Mouse (Mus musculus): ENCODE measurements around the gene Rapgef2. TPM values are rescaled to one million over a fixed set of nuclear protein-coding genes. Genes with fewer than 3 reads are reported as not detected.

The Rapgef2 gene
- total RNA-seq, 2 experiments from 2014 or later, result 16.4 to 17.0 TPM

DNA sequence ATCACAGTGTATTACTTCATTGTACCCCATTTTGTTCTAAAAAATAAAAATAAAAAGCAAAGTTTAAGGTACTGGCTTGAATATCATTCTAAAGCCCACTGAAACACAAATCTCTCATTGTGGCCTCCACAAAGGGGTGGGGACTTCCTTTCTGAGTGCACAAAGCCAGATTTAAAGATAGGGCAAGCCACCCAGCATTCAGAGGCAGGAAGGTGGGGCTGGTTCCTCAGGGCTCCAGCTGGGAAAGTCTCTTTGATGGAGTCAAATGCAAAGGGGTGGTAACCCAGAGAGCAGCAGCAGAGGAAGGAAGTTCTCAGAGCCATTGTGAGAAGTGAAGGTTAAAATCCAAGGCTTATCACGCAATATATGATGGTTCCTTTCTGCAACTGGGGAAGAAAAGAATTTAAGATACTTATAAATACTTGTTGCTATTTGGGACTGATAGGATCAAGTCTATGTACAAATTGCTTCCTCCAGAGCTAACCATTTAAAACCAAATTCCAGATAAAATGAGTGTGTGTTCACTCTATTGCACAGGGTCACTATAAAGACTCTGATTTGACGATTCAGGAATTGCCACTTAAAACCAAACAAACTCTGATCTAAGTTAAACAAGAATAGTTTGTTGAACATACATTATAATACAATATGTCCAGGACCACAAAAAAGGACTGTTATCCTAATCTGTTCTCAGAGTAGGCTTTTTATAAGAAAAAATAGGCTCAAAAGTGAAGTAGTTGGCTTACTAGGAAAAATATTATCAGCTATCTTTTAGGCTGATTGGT is 246.5 kb downstream of the Rapgef2 start:
- no peak for ATAC-seq (ENCODE audit: poor library complexity, severe bottlenecking)

DNA sequence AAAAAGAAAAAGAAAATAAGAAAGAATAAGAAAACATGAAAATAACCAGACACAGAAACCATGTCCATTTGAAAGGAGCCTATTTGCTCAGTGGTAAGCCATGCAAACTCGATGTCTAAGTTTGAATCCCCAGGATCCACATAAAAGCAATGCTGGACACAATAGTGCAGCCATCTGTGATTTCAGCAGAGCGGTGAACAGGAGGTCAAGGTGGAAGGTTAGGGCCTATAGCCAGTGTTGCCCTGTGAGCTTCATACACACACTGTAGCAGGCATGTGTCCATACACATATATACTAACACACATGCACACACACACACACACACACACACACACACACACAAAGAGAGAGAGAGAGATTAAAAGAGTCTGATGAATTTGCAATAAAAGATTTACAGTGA is 247.3 kb downstream of the Rapgef2 start:
- no peak for ATAC-seq (ENCODE audit: poor library complexity, severe bottlenecking)

- ATAC-seq (ENCODE audit: poor library complexity, severe bottlenecking), result no peak
These were observed 251.9 kb downstream of the Rapgef2 start for GRCm38 (mm10) chr3:79034457-79034856.

GRCm38 (mm10) chr3:79030855-79031254 is 255.5 kb downstream of the Rapgef2 start:
- ATAC-seq (ENCODE audit: poor library complexity, severe bottlenecking), result no peak

- peak; percentile 57 for ATAC-seq (ENCODE audit: poor library complexity, severe bottlenecking)
These were observed 258.0 kb downstream of the Rapgef2 start for GRCm38 (mm10) chr3:79028153-79028878.

DNA sequence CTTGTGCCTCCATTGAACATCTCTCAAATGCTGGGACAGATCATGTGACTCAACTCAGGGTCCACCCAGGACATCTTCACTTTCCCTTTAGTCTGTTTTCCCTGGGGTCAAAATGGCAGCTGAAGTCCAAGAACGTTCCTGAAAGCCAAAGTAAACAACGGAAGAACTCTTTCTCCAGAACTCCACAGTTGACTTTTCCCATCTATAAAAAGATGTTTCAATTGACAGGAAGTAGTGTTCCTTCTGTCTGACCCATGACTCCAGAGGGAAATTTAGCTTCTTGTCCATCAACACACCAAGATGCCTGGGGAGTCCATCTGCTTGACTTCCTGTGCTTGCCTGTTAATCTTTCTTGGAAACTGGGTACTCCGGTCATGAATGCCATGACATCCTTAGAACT is 260.3 kb downstream of the Rapgef2 start:
- ATAC-seq (ENCODE audit: poor library complexity, severe bottlenecking), result no peak

DNA sequence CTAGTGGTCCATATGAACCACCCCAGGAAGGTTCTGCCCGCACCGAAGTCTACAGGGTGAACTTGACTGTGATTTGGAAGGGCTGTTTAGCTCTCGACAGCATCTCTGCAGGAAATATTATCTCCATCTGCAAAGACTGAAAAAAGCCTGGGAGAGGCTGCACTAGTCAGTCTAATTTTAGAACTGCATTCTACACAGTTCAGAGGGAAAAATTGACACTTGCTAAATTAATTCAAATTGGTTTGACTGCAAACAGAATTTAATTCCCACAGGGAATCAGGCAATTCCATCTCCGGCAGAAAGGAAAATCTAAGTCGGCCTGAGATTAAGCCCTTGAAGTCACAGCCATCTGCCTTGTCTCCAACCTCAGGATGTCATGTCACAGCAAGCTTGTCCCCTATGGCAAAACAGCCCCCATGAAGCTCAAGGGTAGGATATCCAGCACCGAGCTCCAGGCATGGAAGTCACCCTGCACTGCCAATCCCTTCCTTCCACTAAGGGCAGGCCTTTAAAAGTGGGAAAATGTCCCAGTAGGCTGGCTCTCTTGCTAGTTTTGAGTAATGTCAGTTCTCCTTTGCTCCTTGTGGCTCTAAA is 262.5 kb downstream of the Rapgef2 start:
- no peak for ATAC-seq (ENCODE audit: poor library complexity, severe bottlenecking)

DNA sequence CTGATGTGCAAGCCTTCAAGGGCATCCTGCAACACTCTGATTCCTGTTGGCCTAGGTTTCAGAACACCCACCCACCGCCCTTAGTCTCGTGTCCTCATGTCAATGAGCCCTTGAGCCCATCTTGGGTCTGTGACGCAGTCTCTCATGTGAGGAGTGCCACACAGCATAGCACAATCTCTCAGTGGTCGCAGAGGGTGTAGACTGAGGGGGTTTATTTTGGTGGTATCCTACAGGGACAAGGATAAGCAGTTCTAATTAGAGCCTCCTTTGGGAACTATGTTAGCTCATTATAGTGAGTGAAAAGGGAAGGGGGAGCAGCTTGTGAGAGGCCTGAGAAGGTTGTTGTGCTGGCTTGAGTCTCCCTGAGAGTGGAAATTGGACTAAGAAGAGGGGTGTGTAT is 263.6 kb downstream of the Rapgef2 start:
- no peak for ATAC-seq (ENCODE audit: poor library complexity, severe bottlenecking)

DNA sequence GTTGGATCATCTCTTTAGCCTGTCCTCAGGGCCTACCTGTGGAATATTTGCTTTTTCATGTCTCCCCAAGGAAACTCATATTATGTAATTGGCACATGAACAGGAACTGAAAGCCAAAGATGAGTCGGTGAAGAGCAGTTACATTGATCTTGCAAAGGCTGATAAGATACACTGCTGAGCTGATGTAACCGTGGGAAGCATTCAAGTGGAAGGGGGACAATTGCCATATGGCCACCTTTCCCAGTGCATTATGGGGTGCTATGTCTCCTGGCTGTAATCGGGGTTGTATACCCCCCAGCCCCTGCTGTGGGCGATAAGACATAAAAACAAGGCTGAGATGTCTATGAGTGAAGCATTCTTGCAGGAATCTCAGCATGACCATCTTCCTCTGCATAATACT is 268.9 kb downstream of the Rapgef2 start:
- no peak for ATAC-seq (ENCODE audit: poor library complexity, severe bottlenecking)

- no peak for ATAC-seq (ENCODE audit: poor library complexity, severe bottlenecking)
These were observed 269.5 kb downstream of the Rapgef2 start for GRCm38 (mm10) chr3:79016830-79017229.

GRCm38 (mm10) chr3:79015621-79016474 is 270.5 kb downstream of the Rapgef2 start:
- ATAC-seq (ENCODE audit: poor library complexity, severe bottlenecking), result no peak

Other genes starting within 250 kb of the Rapgef2 start
- gene Gm17359, start 50.1 kb upstream of the Rapgef2 start, total RNA-seq (2015), result not detected in 2 replicates
- gene Gm17359, start 50.1 kb upstream of the Rapgef2 start, total RNA-seq (2017), result not detected in 2 replicates